Mouse (Mus musculus): Measurements from ENCODE around the gene Pde1b.

- TF ChIP-seq CTCF (IDR thresholded peaks at IDR 0.05; ENCODE audit: borderline replicate concordance, insufficient read depth, low read length) (no peak), POLR2A (IDR thresholded peaks at IDR 0.05; ENCODE audit: low read depth, low read length) (no peak)
Measured at GRCm38 (mm10) chr15:103537822-103538213, 35.0 kb downstream of the Pde1b start, which contains the start of gene Ppp1r1a.
